Mouse (Mus musculus): ENCODE results near the gene 2610318N02Rik. TPM values are rescaled to one million over a fixed set of nuclear protein-coding genes. Genes with fewer than 3 reads are reported as not detected.
A peak's percentile ranks its signal among the peaks of the same experiment; 100 is the strongest.

Gene 2610318N02Rik
- polyA plus RNA-seq, 1 experiment from 2014 or later, result 25.8 TPM

- Histone ChIP-seq H3K27me3 (no peaks in the 10 kb centered on the region), H3K27ac (replicated peaks) (no peak overlapping the region), H3K36me3 (peaks cover 98% of the 10 kb centered on the region), H3K4me3 (no peak overlapping the region), H3K9ac (no peak overlapping the region), H3K4me2 (no peak overlapping the region), H3K9me3 (no peaks in the 10 kb centered on the region), H3K4me1 (replicated peaks) (no peaks in the 10 kb centered on the region)
- 98% methylated on average over 3 of the region's 3 CpGs for WGBS
- no peak for ATAC-seq (ENCODE audit: low read depth)
Observed at GRCm38 (mm10) chr16:17096938-17097337, 28.0 kb downstream of the 2610318N02Rik start.

GRCm38 (mm10) chr16:17088346-17088745 is 36.6 kb downstream of the 2610318N02Rik start:
- ATAC-seq (ENCODE audit: low read depth), result no peak
- Histone ChIP-seq H3K9ac (no peak overlapping the region), H3K4me2 (no peak overlapping the region), H3K4me1 (replicated peaks) (no peaks in the 10 kb centered on the region), H3K36me3 (peaks cover 99% of the 10 kb centered on the region), H3K27me3 (no peaks in the 10 kb centered on the region), H3K9me3 (no peaks in the 10 kb centered on the region), H3K4me3 (no peak overlapping the region), H3K27ac (replicated peaks) (no peak overlapping the region)
- 78% methylated on average over 3 of the region's 3 CpGs for WGBS

- H3K4me3 ChIP-seq, result no peak overlapping the region
- ATAC-seq (ENCODE audit: low read depth), result no peak
- WGBS, result 58% methylated on average over 13 of the region's 13 CpGs
- H3K27ac ChIP-seq (replicated peaks), result no peak overlapping the region
- H3K4me2 ChIP-seq, result no peak overlapping the region
- H3K9ac ChIP-seq, result no peak overlapping the region
- H3K36me3 ChIP-seq, result peaks cover 99% of the 10 kb centered on the region
- no peaks in the 10 kb centered on the region for H3K4me1 ChIP-seq (replicated peaks)
- no peaks in the 10 kb centered on the region for H3K9me3 ChIP-seq
- H3K27me3 ChIP-seq, result no peaks in the 10 kb centered on the region
Observed at GRCm38 (mm10) chr16:17086669-17087193, 38.2 kb downstream of the 2610318N02Rik start.

GRCm38 (mm10) chr16:17086241-17086640 is 38.7 kb downstream of the 2610318N02Rik start:
- peaks cover 98% of the 10 kb centered on the region for H3K36me3 ChIP-seq
- ATAC-seq (ENCODE audit: low read depth), result no peak
- H3K27me3 ChIP-seq, result no peaks in the 10 kb centered on the region
- no peaks in the 10 kb centered on the region for H3K4me1 ChIP-seq (replicated peaks)
- no peak overlapping the region for H3K4me2 ChIP-seq
- H3K9me3 ChIP-seq, result no peaks in the 10 kb centered on the region
- no peak overlapping the region for H3K9ac ChIP-seq
- no peak overlapping the region for H3K27ac ChIP-seq (replicated peaks)
- WGBS, result 92% methylated on average over 3 of the region's 3 CpGs
- no peak overlapping the region for H3K4me3 ChIP-seq

- 94% methylated on average over 4 of the region's 4 CpGs for WGBS
- ATAC-seq (ENCODE audit: low read depth), result no peak
- peaks cover 92% of the 10 kb centered on the region for H3K36me3 ChIP-seq
- H3K27ac ChIP-seq (replicated peaks), result no peak overlapping the region
- H3K9me3 ChIP-seq, result no peaks in the 10 kb centered on the region
- H3K9ac ChIP-seq, result no peak overlapping the region
- H3K4me1 ChIP-seq (replicated peaks), result no peaks in the 10 kb centered on the region
- no peak overlapping the region for H3K4me2 ChIP-seq
- H3K27me3 ChIP-seq, result no peaks in the 10 kb centered on the region
- H3K4me3 ChIP-seq, result no peak overlapping the region
Observed at GRCm38 (mm10) chr16:17085636-17086035, 39.3 kb downstream of the 2610318N02Rik start.

GRCm38 (mm10) chr16:17082121-17082792 is 42.7 kb downstream of the 2610318N02Rik start:
- H3K4me3 ChIP-seq, result no peak overlapping the region
- no peak overlapping the region for H3K4me2 ChIP-seq
- H3K9ac ChIP-seq, result no peak overlapping the region
- H3K36me3 ChIP-seq, result peaks cover 80% of the 10 kb centered on the region
- no peak overlapping the region for H3K27ac ChIP-seq (replicated peaks)
- ATAC-seq (ENCODE audit: low read depth), result no peak
- no peaks in the 10 kb centered on the region for H3K9me3 ChIP-seq
- no peaks in the 10 kb centered on the region for H3K27me3 ChIP-seq
- 90% methylated on average over 6 of the region's 6 CpGs for WGBS
- H3K4me1 ChIP-seq (replicated peaks), result no peaks in the 10 kb centered on the region

GRCm38 (mm10) chr16:17078101-17078500 is 46.9 kb downstream of the 2610318N02Rik start:
- Histone ChIP-seq H3K36me3 (peaks cover 67% of the 10 kb centered on the region), H3K9me3 (0 out of 2 replicates have a peak, but pooled peaks cover 4% of the 10 kb centered on the region), H3K4me3 (no peak overlapping the region), H3K27ac (replicated peaks) (no peak overlapping the region), H3K27me3 (no peaks in the 10 kb centered on the region), H3K4me1 (replicated peaks) (peaks cover 14% of the 10 kb centered on the region), H3K9ac (no peak overlapping the region), H3K4me2 (no peak overlapping the region)
- WGBS, result 87% methylated on average over 7 of the region's 7 CpGs
- ATAC-seq (ENCODE audit: low read depth), result no peak

GRCm38 (mm10) chr16:17076869-17077268 is 48.1 kb downstream of the 2610318N02Rik start:
- H3K4me1 ChIP-seq (replicated peaks), result peaks cover 23% of the 10 kb centered on the region
- H3K9ac ChIP-seq, result no peak overlapping the region
- no peaks in the 10 kb centered on the region for H3K27me3 ChIP-seq
- H3K36me3 ChIP-seq, result peaks cover 57% of the 10 kb centered on the region
- H3K27ac ChIP-seq (replicated peaks), result no peak overlapping the region
- no peak overlapping the region for H3K4me3 ChIP-seq
- 0 out of 2 replicates have a peak, but pooled peaks cover 4% of the 10 kb centered on the region for H3K9me3 ChIP-seq
- no peak overlapping the region for H3K4me2 ChIP-seq
- no peak for ATAC-seq (ENCODE audit: low read depth)

GRCm38 (mm10) chr16:17076301-17076700 is 48.7 kb downstream of the 2610318N02Rik start:
- Histone ChIP-seq H3K4me2 (no peak overlapping the region), H3K27me3 (no peaks in the 10 kb centered on the region), H3K9me3 (0 out of 2 replicates have a peak, but pooled peaks cover 4% of the 10 kb centered on the region), H3K36me3 (peaks cover 52% of the 10 kb centered on the region), H3K4me3 (no peak overlapping the region), H3K27ac (replicated peaks) (no peak overlapping the region), H3K9ac (no peak overlapping the region), H3K4me1 (replicated peaks) (peaks cover 28% of the 10 kb centered on the region)
- ATAC-seq (ENCODE audit: low read depth), result no peak
- WGBS, result 90% methylated on average over 2 of the region's 2 CpGs

- no peak for ATAC-seq (ENCODE audit: low read depth)
- Histone ChIP-seq H3K27ac (replicated peaks) (no peak overlapping the region), H3K4me3 (no peak overlapping the region), H3K9me3 (0 out of 2 replicates have a peak, but pooled peaks cover 4% of the 10 kb centered on the region), H3K36me3 (peaks cover 36% of the 10 kb centered on the region), H3K9ac (no peak overlapping the region), H3K4me2 (no peak overlapping the region), H3K27me3 (no peaks in the 10 kb centered on the region), H3K4me1 (replicated peaks) (peaks cover 45% of the 10 kb centered on the region)
- 90% methylated on average over 7 of the region's 7 CpGs for WGBS
Observed at GRCm38 (mm10) chr16:17073000-17073399, 52.0 kb downstream of the 2610318N02Rik start.

- Histone ChIP-seq H3K4me1 (replicated peaks) (peaks cover 45% of the 10 kb centered on the region), H3K27me3 (peaks cover 8% of the 10 kb centered on the region; the same call in 1 of the 2 replicates), H3K4me3 (peak overlapping the region; percentile 80), H3K4me2 (peak overlapping the region; percentile 73), H3K27ac (replicated peaks) (no peak overlapping the region), H3K9me3 (0 out of 2 replicates have a peak, but pooled peaks cover 3% of the 10 kb centered on the region), H3K9ac (peak overlapping the region; percentile 87), H3K36me3 (peaks cover 22% of the 10 kb centered on the region)
- ATAC-seq (ENCODE audit: low read depth), result no peak
- WGBS, result 52% methylated on average over 6 of the region's 6 CpGs
Observed at GRCm38 (mm10) chr16:17070716-17071115, 54.3 kb downstream of the 2610318N02Rik start.

- Histone ChIP-seq H3K4me3 (peak within 1 kb of the TSS; percentile 80), H3K27me3 (peaks cover 8% of the 10 kb centered on the region; the same call in 1 of the 2 replicates), H3K36me3 (peaks cover 12% of the 10 kb centered on the region), H3K9ac (peak within 1 kb of the TSS; percentile 87), H3K9me3 (no peaks in the 10 kb centered on the region), H3K27ac (replicated peaks) (peak within 1 kb of the TSS; percentile 88), H3K4me2 (peak within 1 kb of the TSS; percentile 73), H3K4me1 (replicated peaks) (peaks cover 45% of the 10 kb centered on the region)
- peak; percentile 96 for ATAC-seq (ENCODE audit: low read depth)
- under 1% methylated on average over 70 of the region's 76 CpGs for WGBS
Observed at GRCm38 (mm10) chr16:17069511-17070443, 55.2 kb downstream of the 2610318N02Rik start, which contains the start of gene Ypel1. TSS of gene Ypel1 (plus strand) at chr16:17069696.

Measured in neural tube, embryonic 13.5 days (tissue).